ENCODE assay signal across 18 mouse cellular contexts in the genomic region with DNA sequence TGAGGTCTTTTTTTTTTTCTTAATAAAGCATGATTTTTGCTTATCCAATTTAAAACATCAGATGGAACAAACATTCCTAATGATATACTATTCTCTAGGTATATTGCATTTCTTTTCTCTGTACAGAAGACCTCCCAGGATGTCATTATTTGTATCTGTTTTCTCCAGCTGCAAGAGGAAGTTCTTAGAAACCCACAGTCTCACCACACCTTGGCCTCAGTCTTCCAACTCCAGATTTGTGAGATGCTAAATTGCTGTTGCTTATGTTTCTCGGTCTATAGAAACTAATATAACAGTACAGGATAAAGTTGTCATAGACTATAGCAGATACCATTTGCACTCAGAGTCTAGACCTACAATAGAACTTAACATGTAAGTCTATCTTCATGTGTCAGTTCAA. TPM values are rescaled to one million over a fixed set of nuclear protein-coding genes. Genes with fewer than 3 reads are reported as not detected.
"Had no signal": no experiment of that assay in that cellular context is flagged by ENCODE, and none has a peak within 500 bp of the region (broad histone marks: within the 10 kb centered on the region; RNA-seq: fewer than 3 reads in every experiment).

No protein-coding gene starts in this region.

- DNase-seq: kidney, adult 18-20 months; kidney, postnatal 10 days; kidney, postnatal 4 days; left cerebral cortex, postnatal 4 days; lung, adult 18-20 months; midbrain, embryonic 14.5 days; right cerebral cortex, postnatal 4 days; spleen, adult 18-20 months; thymus, postnatal 36 days had no signal

- ATAC-seq: intestine, embryonic 15.5 days had no signal

RNA-seq across cellular contexts. Expression of a gene that starts 10.1 kb away (rescaled TPM):
- polyA plus RNA-seq: intestine, embryonic 15.5 days; kidney, embryonic 14.5 days; limb, embryonic 13.5 days; liver, adult 2 months; liver, embryonic 14.5 days; macrophage; midbrain, embryonic 14.5 days; myocyte; neural tube, embryonic 12.5 days; stomach, embryonic 14.5 days had no signal

RNA-seq across cellular contexts. Expression of a gene that starts 34.7 kb away (rescaled TPM):
- polyA plus RNA-seq: kidney, embryonic 14.5 days; limb, embryonic 13.5 days; liver, embryonic 14.5 days; macrophage; midbrain, embryonic 14.5 days; myocyte; neural tube, embryonic 12.5 days had no signal

RNA-seq across cellular contexts. Expression of a gene that starts 35.8 kb away (rescaled TPM):
- polyA plus RNA-seq: intestine, embryonic 15.5 days; kidney, embryonic 14.5 days; limb, embryonic 13.5 days; liver, adult 2 months; liver, embryonic 14.5 days; macrophage; midbrain, embryonic 14.5 days; myocyte; neural tube, embryonic 12.5 days had no signal
